Mouse (Mus musculus): ENCODE data around the gene Tlcd2. TPM values are rescaled to one million over a fixed set of nuclear protein-coding genes. Genes with fewer than 3 reads are reported as not detected.
A peak's percentile ranks its signal among the peaks of the same experiment; 100 is the strongest.
"Not testable (repeated sequence)": the region's sequence is repeated elsewhere in the genome, so short reads cannot be mapped to it uniquely, and the experiment has no call there.

Gene Tlcd2
- polyA plus RNA-seq, 1 experiment from 2014 or later = 3.9 TPM

DNA sequence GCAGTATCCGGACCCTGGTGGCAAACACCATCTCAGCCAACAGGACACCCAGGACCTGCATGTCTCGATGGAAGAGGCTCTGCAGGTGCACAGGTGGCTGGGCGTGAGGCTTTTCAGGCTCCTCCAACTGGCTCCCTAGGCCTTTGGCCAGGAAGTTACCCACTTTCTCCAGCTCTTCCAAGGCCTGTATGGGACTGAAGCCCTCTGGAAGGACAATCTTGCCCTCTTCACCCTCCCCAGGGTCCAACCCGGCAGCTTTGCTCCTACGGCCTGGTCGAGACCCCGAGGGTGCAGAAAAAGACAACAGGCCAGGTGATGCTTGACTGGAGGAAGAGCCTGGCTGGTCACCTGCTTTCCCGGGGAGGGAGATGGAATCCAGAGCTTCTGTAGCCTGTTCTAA lies 9.4 kb upstream of the Tlcd2 start:
- ATAC-seq (ENCODE audit: low read depth) = no peak
- Histone ChIP-seq H3K9ac (no peak overlapping the region; the same call in 1 of the 2 replicates), H3K36me3 (peaks cover 45% of the 10 kb centered on the region), H3K27ac (replicated peaks) (no peak overlapping the region), H3K4me3 (no peak overlapping the region), H3K4me2 (no peak overlapping the region), H3K4me1 (replicated peaks) (peaks cover 49% of the 10 kb centered on the region), H3K27me3 (no peaks in the 10 kb centered on the region), H3K9me3 (no peaks in the 10 kb centered on the region)
- 92% methylated on average over 8 of the region's 8 CpGs for WGBS

DNA sequence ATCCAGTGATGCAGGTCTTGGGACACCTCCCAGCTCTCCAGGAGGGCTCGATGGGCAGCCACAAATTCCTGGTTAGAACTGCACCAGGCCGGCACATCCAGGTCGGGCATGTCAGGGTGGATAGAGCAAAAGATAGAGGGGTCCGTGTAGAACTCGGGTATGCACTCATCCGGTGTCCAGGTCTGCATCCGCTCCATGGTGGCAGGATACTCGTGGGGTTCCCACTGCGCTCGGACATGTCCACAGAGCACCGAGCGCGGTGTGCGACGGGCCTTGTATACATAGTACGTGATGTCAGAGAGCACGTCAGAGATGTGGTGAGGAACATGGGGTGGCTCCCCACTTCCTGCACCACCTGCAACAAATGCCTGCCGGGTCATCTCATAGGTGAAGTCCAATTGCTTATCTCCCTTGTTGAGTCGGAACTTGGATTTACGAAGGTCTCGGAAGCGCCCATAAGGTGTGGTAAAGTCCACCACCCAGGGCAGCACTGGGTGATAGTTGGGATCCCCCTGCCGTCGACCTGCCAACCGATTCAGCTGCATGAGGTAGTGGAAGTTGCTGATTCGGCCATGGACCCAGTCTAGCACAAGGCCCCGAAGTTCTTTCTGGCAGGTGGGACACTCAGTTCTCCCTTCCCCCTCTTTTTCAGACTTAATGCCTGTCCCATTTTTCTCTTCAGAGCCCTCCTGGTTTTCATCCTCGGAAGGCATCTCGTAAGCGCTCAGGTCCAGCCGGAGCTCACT lies 8.5 kb upstream of the Tlcd2 start:
- peak overlapping the region; percentile 76; the same call in 1 of the 2 replicates for H3K4me3 ChIP-seq
- 95% methylated on average over 31 of the region's 31 CpGs for WGBS
- H3K27ac ChIP-seq (replicated peaks) = no peak overlapping the region
- H3K27me3 ChIP-seq = no peaks in the 10 kb centered on the region
- no peaks in the 10 kb centered on the region for H3K9me3 ChIP-seq
- H3K4me1 ChIP-seq (replicated peaks) = peaks cover 49% of the 10 kb centered on the region
- H3K4me2 ChIP-seq = peak overlapping the region; percentile 100
- 0 out of 2 replicates have a peak overlapping the region, but pooled peaks have one; percentile 84 for H3K9ac ChIP-seq
- H3K36me3 ChIP-seq = peaks cover 36% of the 10 kb centered on the region
- ATAC-seq (ENCODE audit: low read depth) = no peak

DNA sequence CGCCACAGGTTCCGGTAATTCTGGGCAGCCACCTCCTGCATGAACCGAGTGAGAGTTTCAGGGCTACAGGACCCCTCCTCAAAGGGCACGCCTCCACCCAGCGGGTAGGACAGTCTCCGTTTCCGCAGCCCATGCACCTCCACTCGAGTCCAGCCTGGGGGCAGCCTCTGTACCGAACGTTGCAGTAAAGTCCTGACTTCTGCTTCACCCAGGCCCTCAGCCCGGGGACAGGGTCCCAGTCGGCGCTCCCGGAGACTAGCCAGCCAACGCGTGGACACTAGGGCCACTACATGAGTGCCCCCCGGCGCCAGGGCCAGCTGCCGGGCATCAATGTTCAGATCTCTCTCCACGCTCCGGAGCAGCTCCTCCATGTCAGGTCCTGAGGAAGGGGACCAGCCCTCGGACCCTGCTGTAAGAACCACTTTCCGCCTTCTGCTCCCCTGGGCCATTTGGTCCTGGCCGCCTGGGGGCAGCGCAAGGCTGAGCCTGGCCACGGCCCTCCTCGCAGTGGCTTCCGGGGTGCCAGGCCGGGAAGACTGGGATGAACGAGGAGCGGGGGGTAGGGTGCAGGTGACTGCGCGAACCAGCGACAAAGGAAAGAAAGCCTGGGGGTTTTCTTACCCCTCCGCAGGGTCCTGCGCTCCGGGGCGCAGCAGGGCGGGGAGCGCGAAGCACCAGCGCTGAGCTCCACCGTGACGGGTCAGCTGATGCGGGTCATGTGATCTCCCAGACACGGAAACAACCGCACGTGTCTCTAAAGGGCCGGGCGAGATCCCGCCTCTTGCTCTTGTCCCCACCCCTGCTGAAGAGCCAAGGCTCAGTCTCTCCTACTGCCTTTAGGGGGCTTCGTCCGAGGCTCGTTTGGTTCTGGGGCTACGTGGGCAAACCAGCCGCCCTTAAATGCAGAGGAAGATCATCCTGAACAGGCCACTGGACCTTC lies 7.3 kb upstream of the Tlcd2 start, which contains the start of gene Wdr81:
Wdr81 (minus strand) TSS at position 727 of the 940 bp plus-strand sequence.
- WGBS = 2% methylated on average over 56 of the region's 56 CpGs
- peak within 1 kb of the TSS; percentile 84 for H3K9ac ChIP-seq
- H3K4me3 ChIP-seq = peak within 1 kb of the TSS; percentile 76

DNA sequence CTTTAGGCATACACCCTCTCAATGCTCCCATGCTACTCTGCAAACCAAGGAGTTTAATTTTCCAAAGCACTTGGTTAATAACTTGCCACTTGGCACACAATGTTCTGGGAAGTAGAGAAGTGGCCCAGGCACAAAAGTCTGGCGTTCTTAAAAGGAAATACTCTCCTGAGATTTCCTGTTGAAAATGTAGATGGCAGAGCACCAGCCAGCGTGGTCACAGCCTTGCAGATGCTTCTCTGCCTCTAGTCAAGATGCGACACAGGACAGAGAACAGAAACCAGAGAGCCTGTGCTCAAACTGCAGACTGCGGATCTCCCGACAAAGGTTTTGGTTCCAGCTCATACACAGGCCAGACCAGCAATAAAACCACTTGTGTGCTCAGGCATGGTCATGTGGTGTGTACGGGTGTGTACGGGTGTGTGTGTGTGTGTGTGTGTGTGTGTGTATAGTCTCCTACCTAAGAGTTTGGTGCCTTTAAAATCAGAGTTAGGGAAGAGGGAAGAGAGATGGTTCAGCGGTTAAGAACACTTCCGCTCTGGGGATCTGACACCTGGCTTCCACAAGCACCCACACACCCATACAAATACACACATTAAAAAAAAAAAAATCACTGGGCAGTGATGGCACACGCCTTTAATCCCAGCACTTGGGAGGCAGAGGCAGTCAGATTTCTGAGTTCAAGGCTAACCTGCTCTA lies 6.3 kb upstream of the Tlcd2 start:
- WGBS = 77% methylated on average over 10 of the region's 10 CpGs
- Histone ChIP-seq H3K27me3 (no peaks in the 10 kb centered on the region), H3K9ac (peak overlapping the region; percentile 84), H3K4me2 (peak overlapping the region; percentile 100), H3K9me3 (no peaks in the 10 kb centered on the region), H3K36me3 (peaks cover 19% of the 10 kb centered on the region), H3K4me3 (peak overlapping the region; percentile 76), H3K27ac (replicated peaks) (peak overlapping the region; percentile 64), H3K4me1 (replicated peaks) (peaks cover 50% of the 10 kb centered on the region)
- ATAC-seq (ENCODE audit: low read depth) = 0 out of 2 replicates have a peak, but pooled peaks have one; percentile 0

More for the DNA sequence above, 7.3 kb upstream of the Tlcd2 start, which contains the start of gene Wdr81:
- H3K9me3 ChIP-seq = no peaks in the 10 kb centered on the region
- peak within 1 kb of the TSS; percentile 100 for H3K4me2 ChIP-seq
- peak within 1 kb of the TSS; percentile 64 for H3K27ac ChIP-seq (replicated peaks)
- H3K4me1 ChIP-seq (replicated peaks) = peaks cover 49% of the 10 kb centered on the region
- H3K27me3 ChIP-seq = no peaks in the 10 kb centered on the region
- peak; percentile 95 for ATAC-seq (ENCODE audit: low read depth)
- H3K36me3 ChIP-seq = peaks cover 23% of the 10 kb centered on the region

DNA sequence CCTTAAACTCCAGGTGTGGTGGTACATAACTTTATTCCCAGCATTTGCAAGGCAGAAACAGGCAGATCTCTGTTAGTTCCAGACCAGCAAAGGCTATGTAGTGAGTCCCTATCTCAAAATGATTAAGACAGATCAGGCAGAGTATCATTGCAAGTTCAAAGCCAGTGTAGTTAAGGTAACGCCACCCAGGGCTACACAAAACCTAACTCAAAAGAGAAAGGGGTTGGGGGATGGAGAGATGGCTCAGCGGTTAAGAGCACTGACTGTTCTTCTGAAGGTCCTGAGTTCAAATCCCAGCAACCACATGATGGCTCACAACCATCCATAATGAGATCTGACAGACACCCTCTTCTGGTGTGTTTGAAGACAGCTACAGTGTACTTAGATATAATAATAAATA lies 5.5 kb upstream of the Tlcd2 start:
- H3K27me3 ChIP-seq; H3K9ac ChIP-seq; H3K27ac ChIP-seq (replicated peaks); H3K4me3 ChIP-seq; ATAC-seq (ENCODE audit: low read depth); H3K4me2 ChIP-seq; H3K9me3 ChIP-seq: not testable (repeated sequence)
- peaks cover 12% of the 10 kb centered on the region for H3K36me3 ChIP-seq
- 92% methylated on average over 2 of the region's 2 CpGs for WGBS
- H3K4me1 ChIP-seq (replicated peaks) = peaks cover 48% of the 10 kb centered on the region

- WGBS = 91% methylated on average over 7 of the region's 7 CpGs
- Histone ChIP-seq H3K9me3 (no peaks in the 10 kb centered on the region), H3K36me3 (peaks cover 7% of the 10 kb centered on the region), H3K4me1 (replicated peaks) (peaks cover 43% of the 10 kb centered on the region), H3K27me3 (no peaks in the 10 kb centered on the region), H3K9ac (no peak overlapping the region), H3K4me3 (no peak overlapping the region), H3K4me2 (no peak overlapping the region), H3K27ac (replicated peaks) (no peak overlapping the region)
- ATAC-seq (ENCODE audit: low read depth) = no peak
Observed at GRCm38 (mm10) chr11:75456440-75456871, 5.1 kb upstream of the Tlcd2 start.

DNA sequence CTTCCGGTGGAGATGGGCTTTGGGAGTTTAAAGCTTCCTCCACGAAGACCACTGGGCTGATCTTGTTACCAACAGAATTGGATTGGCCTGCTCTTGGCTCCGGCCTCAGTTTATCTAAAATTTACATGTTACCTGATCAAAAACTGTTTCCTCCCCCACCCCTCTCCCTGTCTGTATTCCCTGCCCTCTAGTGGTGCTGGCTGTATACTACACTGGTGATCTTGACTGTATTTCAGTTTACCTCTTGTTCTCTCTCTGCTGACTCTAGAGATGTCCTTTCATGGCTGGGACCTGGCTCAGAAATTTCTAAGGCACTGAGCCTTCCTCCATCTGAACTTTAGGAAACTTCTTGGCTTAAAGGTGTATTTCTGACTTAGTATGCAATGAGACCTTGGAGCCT lies 3.3 kb upstream of the Tlcd2 start:
- H3K27me3 ChIP-seq = no peaks in the 10 kb centered on the region
- H3K4me1 ChIP-seq (replicated peaks) = peaks cover 50% of the 10 kb centered on the region
- no peaks in the 10 kb centered on the region for H3K9me3 ChIP-seq
- no peak overlapping the region for H3K9ac ChIP-seq
- ATAC-seq (ENCODE audit: low read depth) = no peak
- no peaks in the 10 kb centered on the region for H3K36me3 ChIP-seq
- no peak overlapping the region for H3K4me3 ChIP-seq
- 22% methylated on average over 3 of the region's 3 CpGs for WGBS
- no peak overlapping the region for H3K27ac ChIP-seq (replicated peaks)
- no peak overlapping the region for H3K4me2 ChIP-seq

DNA sequence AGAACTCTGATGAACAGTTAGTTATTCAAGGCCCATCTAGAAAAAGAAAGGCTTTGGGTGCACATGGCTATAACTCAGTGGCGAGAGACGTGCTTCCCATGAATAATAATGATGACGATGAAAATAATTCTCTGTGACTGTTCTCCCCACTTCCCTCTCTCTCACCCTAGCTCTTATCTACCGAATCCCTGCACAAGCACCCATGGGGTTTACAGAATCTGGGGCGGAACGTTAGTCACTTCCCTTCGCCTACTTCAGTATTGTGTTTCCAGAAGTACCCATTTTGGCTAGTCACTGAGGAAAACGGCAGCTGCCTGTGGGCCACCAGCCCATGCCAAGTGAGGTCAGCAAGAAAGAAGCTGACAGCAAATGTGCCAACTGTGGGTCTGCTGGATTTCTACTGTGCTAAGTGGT lies 2.9 kb upstream of the Tlcd2 start:
- Histone ChIP-seq H3K9me3 (no peaks in the 10 kb centered on the region), H3K9ac (no peak overlapping the region), H3K4me2 (no peak overlapping the region), H3K36me3 (no peaks in the 10 kb centered on the region), H3K27ac (replicated peaks) (no peak overlapping the region), H3K4me1 (replicated peaks) (peaks cover 50% of the 10 kb centered on the region), H3K4me3 (no peak overlapping the region), H3K27me3 (no peaks in the 10 kb centered on the region)
- ATAC-seq (ENCODE audit: low read depth) = no peak
- 80% methylated on average over 8 of the region's 8 CpGs for WGBS

- WGBS = 84% methylated on average over 5 of the region's 5 CpGs
- Histone ChIP-seq H3K4me3 (no peak overlapping the region), H3K4me1 (replicated peaks) (peaks cover 44% of the 10 kb centered on the region), H3K27me3 (no peaks in the 10 kb centered on the region), H3K4me2 (peak overlapping the region; percentile 77), H3K9me3 (no peaks in the 10 kb centered on the region), H3K36me3 (no peaks in the 10 kb centered on the region), H3K27ac (replicated peaks) (0 out of 2 replicates have a peak overlapping the region, but pooled peaks have one; percentile 91), H3K9ac (no peak overlapping the region)
- no peak for ATAC-seq (ENCODE audit: low read depth)
Observed at GRCm38 (mm10) chr11:75459141-75459711, 2.3 kb upstream of the Tlcd2 start.

DNA sequence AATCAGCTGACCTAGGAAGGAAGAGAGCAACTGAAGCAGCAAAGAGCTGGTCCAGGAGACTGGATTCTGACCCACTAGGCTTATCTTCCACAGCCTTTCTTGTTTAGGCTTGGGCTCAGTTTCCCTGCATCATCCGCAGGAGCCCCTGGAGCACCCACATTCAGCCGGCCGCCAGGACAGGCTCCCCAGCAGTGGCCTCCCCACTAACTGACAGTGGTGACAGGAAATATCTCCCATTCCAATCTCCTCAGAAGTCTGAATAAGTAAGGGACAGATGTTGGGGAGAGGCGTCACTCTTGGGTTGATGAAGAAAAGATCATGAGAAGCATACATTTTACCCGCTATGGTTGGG lies 1.8 kb upstream of the Tlcd2 start:
- Histone ChIP-seq H3K4me3 (no peak overlapping the region), H3K9me3 (no peaks in the 10 kb centered on the region)
- WGBS = 31% methylated on average over 5 of the region's 5 CpGs

DNA sequence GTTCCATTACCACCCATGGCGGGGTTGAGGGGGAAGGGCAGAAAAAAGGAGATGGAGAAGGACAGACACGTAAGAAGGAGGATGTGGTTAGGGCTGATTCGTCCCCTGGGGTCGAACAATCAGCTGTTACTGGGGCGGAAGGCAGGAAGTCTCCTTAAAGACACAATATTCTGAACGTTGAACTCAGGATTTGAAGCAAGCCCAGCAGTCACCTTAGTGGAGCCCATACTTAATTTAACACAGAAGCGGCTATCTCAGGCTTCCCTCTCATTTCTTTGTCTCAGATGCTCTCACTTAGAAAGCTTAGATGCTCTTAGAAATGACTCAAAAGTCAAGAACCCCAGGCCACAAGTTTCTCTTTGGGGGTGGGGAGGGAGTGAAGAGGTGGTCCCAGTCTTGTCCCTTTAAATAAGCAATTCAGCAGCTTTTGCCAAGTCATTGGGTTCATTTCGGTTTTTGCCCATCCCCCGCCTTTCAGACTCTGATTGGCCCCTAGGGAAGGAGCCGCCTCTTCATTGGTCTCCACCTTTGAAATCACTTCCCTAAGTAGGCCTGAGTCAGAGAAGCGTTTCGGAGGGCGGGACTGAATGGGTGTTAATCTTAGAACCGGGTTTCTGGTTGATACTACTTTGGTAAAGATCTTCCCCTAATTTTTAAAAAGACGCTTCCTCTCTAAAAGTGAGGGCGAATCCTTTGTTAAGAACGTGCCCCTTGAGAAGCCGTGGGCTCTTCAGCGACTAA lies 1.2 kb upstream of the Tlcd2 start:
- H3K4me3 ChIP-seq = peak overlapping the region; percentile 44
- peaks cover 4% of the 10 kb centered on the region for H3K36me3 ChIP-seq
- WGBS = 2% methylated on average over 19 of the region's 19 CpGs
- no peaks in the 10 kb centered on the region for H3K9me3 ChIP-seq
- H3K27me3 ChIP-seq = no peaks in the 10 kb centered on the region
- peaks cover 38% of the 10 kb centered on the region for H3K4me1 ChIP-seq (replicated peaks)
- H3K9ac ChIP-seq = peak overlapping the region; percentile 63
- peak overlapping the region; percentile 91 for H3K27ac ChIP-seq (replicated peaks)
- H3K4me2 ChIP-seq = peak overlapping the region; percentile 77
- peak; percentile 19; the same call in 1 of the 2 replicates for ATAC-seq (ENCODE audit: low read depth)

More for the DNA sequence above, 1.8 kb upstream of the Tlcd2 start:
- Histone ChIP-seq H3K27ac (replicated peaks) (peak overlapping the region; percentile 91), H3K9ac (no peak overlapping the region; the same call in 1 of the 2 replicates), H3K4me2 (peak overlapping the region; percentile 77), H3K4me1 (replicated peaks) (peaks cover 43% of the 10 kb centered on the region), H3K36me3 (no peaks in the 10 kb centered on the region), H3K27me3 (no peaks in the 10 kb centered on the region)
- ATAC-seq (ENCODE audit: low read depth) = no peak

All from neural tube, embryonic 13.5 days (tissue).